Mouse (Mus musculus) intestine, postnatal 0 days (tissue): ENCODE data around the gene Kif16b. TPM values are rescaled to one million over a fixed set of nuclear protein-coding genes. Genes with fewer than 3 reads are reported as not detected.

Source experiments
- ATAC-seq: fragments of 200-750 bp; cut with Nextera tagmentation; 2 replicates; pipeline ENCODE4 v1.8.0; 2017; ENCODE audit warnings: mild to moderate bottlenecking, moderate TSS enrichment, moderate library complexity
- H3K27ac ChIP-seq: fragments of 300-500 bp; sonication (generic); 2 replicates; pipeline ENCODE4 v1.5.1; 2014; ENCODE audit warnings: mild to moderate bottlenecking, low read depth, low read length, moderate library complexity
- H3K27me3 ChIP-seq: fragments of 300-500 bp; sonication (generic); replicated peaks from 2 replicates; pipeline ENCODE4 v1.6.1; 2014; ENCODE audit warnings: low read length, mixed read lengths; ENCODE audit not compliant: control insufficient read depth, insufficient read depth
- H3K36me3 ChIP-seq: fragments of 300-500 bp; sonication (generic); 2 replicates; pipeline ENCODE4 v1.6.1; 2014; ENCODE audit warnings: mild to moderate bottlenecking, moderate library complexity; ENCODE audit not compliant: control insufficient read depth, insufficient read depth
- H3K4me1 ChIP-seq: fragments of 300-500 bp; sonication (generic); replicated peaks from 2 replicates; pipeline ENCODE4 v1.6.1; 2014; ENCODE audit warnings: antibody characterized with exemption, low read length, mixed read lengths; ENCODE audit not compliant: control insufficient read depth, insufficient read depth
- H3K4me2 ChIP-seq: fragments of 300-500 bp; sonication (generic); replicated peaks from 2 replicates; pipeline ENCODE4 v1.6.1; 2014; ENCODE audit warnings: low read depth, mild to moderate bottlenecking, moderate library complexity
- H3K4me3 ChIP-seq: fragments of 300-500 bp; sonication (generic); 2 replicates; pipeline ENCODE4 v1.5.1; 2014; ENCODE audit warnings: low read depth, low read length
- H3K9ac ChIP-seq: fragments of 300-500 bp; sonication (generic); 2 replicates; pipeline ENCODE4 v1.6.1; 2014; ENCODE audit warnings: mild to moderate bottlenecking, low read depth, low read length
- H3K9me3 ChIP-seq: fragments of 300-500 bp; sonication (generic); 2 replicates; pipeline ENCODE4 v1.6.1; 2016; ENCODE audit warnings: mixed run types; ENCODE audit not compliant: control insufficient read depth
- CTCF ChIP-seq: sonication (generic); IDR thresholded peaks from 2 replicates; pipeline ENCODE4 v1.5.1; 2016; ENCODE audit warnings: low read depth, mild to moderate bottlenecking, control low read depth, antibody characterized with exemption, moderate library complexity
- WGBS: fragments of 180-500 bp; shearing (Covaris S2); extraction: QIAGEN DNeasy Blood & Tissue Kit; methylation state at CpG from one replicate; pipeline ENCODE4 v1.1.7; 2014; 5-methylcytosine and 5-hydroxymethylcytosine counted together
- polyA plus RNA-seq: library from polyadenylated mRNA; unstranded; fragments of >200 nt; fragmentation: Nextera tagmentation; extraction: Ambion mirVana; gene quantifications from 2 replicates; pipeline ENCODE4 v1.2.1, GENCODE M21; 2015

The Kif16b gene
- 7.0 and 7.4 TPM in 2 replicates for polyA plus RNA-seq

DNA sequence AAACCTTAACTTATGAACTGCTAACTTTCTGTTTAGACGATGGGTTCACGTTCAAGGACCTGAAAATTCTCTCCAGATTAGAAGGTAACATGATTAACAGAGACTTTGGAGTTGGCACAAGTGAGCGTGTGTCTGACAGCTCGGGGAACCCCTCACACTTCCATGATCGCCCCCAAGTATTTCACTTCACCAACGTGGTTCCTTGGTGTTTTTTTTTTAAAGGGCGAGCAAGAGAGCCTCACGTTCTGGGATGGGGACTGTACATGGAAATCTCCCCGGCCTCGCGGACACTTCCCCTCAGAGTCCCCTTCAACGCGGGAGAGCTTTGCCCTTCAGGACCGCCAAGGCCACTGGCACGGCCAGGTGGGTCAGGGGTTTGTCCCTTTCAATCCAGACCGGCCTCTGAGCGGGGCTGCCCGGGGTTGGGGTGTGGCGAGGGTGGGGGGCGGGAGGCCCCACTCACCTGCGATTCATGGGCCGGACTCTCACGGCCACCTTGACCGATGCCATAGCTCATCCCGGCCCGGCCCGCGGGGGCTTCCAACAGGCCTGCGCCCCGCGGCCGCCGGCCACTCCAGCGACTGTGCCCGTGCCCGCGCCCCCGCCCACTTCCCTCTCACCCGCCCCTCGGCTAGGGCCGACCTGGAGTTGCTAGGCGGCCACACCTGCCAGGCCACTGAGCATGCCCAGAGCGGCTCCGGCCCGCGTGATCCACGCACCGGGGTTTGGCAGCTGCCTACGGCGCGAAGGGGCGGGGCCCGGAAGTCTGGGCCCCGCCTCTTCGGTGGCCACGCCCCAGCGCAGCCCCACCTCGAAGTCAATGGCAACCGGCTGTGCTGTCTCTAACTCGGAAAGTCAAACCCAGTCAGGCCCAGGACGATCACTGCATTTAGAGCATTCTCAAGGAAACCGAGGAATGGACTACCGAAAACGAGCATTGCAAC, at the start of gene Kif16b:
TSS of gene Kif16b (minus strand) at position 670 of the 944 bp plus-strand sequence.
- Histone ChIP-seq H3K4me3 (peak within 1 kb of the TSS; percentile 93), H3K4me1 (peaks cover 8% of the 10 kb centered on the region), H3K27me3 (no peaks in the 10 kb centered on the region), H3K36me3 (no peaks in the 10 kb centered on the region), H3K9me3 (no peaks in the 10 kb centered on the region), H3K4me2 (peak within 1 kb of the TSS; percentile 94), H3K27ac (peak within 1 kb of the TSS; percentile 77), H3K9ac (peak within 1 kb of the TSS; percentile 76)
- peak; percentile 96 for ATAC-seq
- no peak for TF ChIP-seq CTCF
- WGBS = under 1% methylated on average over 64 of the region's 64 CpGs

- ATAC-seq = no peak
- no peak overlapping the region for H3K27ac ChIP-seq
These were observed 39.7 kb upstream of the Kif16b start for GRCm38 (mm10) chr2:142940899-142941642.

GRCm38 (mm10) chr2:142930445-142930844, 29.1 kb upstream of the Kif16b start:
- Histone ChIP-seq H3K27me3 (no peaks in the 10 kb centered on the region), H3K9ac (no peak overlapping the region), H3K27ac (no peak overlapping the region), H3K9me3 (no peaks in the 10 kb centered on the region), H3K36me3 (no peaks in the 10 kb centered on the region), H3K4me1 (no peaks in the 10 kb centered on the region), H3K4me2 (no peak overlapping the region), H3K4me3 (no peak overlapping the region)
- TF ChIP-seq CTCF = no peak
- 85% methylated on average over 4 of the region's 4 CpGs for WGBS
- ATAC-seq = no peak

More at GRCm38 (mm10) chr2:142940899-142941642, 39.7 kb upstream of the Kif16b start:
- Histone ChIP-seq H3K4me3 (no peak overlapping the region), H3K36me3 (no peaks in the 10 kb centered on the region), H3K4me1 (no peaks in the 10 kb centered on the region), H3K4me2 (no peak overlapping the region), H3K9me3 (no peaks in the 10 kb centered on the region), H3K9ac (no peak overlapping the region), H3K27me3 (no peaks in the 10 kb centered on the region)
- TF ChIP-seq CTCF = no peak
- 57% methylated on average over 6 of the region's 6 CpGs for WGBS

- Histone ChIP-seq H3K4me3 (no peak overlapping the region), H3K27ac (no peak overlapping the region), H3K4me1 (no peaks in the 10 kb centered on the region), H3K9me3 (no peaks in the 10 kb centered on the region), H3K36me3 (no peaks in the 10 kb centered on the region), H3K4me2 (no peak overlapping the region), H3K27me3 (no peaks in the 10 kb centered on the region), H3K9ac (no peak overlapping the region)
- 62% methylated on average over 10 of the region's 10 CpGs for WGBS
- no peak for TF ChIP-seq CTCF
- ATAC-seq = no peak
These were observed 28.1 kb upstream of the Kif16b start for GRCm38 (mm10) chr2:142929226-142930112.

DNA sequence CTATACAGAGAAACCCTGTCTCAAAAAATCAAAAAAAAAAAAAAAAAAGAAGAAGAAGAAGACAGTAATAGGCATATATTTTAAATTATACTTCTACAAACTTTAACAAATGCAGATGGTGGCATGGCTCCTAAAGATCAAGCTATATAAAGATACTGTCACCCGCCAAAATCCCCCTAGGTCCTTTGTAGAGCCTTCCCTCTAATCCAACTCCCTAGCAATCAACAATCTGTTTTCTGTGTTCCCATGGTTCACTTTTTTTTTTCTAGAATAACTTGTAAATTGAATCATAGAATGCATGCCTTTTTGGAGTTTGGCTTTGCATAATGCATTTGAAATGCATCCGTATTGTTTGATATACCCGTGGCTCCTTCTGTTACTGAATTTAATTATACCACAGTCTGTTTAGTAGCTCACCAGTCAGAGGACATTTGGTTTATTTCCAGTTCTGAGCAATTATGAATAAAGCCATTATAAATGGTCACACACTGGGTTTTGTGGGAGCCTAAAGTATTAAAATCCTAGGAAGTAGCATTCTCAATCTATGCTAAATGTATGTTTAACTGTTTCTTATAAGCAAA, 9.6 kb upstream of the Kif16b start:
- no peak for TF ChIP-seq CTCF
- Histone ChIP-seq H3K4me2 (no peak overlapping the region), H3K4me1 (no peaks in the 10 kb centered on the region), H3K36me3 (no peaks in the 10 kb centered on the region), H3K9ac (no peak overlapping the region), H3K27me3 (no peaks in the 10 kb centered on the region), H3K9me3 (no peaks in the 10 kb centered on the region), H3K4me3 (no peak overlapping the region), H3K27ac (no peak overlapping the region)
- ATAC-seq = no peak
- 88% methylated on average over 3 of the region's 3 CpGs for WGBS
